Mouse (Mus musculus) ES-E14 (cell line): Measurements from ENCODE around the gene Supt20. TPM values are rescaled to one million over a fixed set of nuclear protein-coding genes. Genes with fewer than 3 reads are reported as not detected.
"Not testable (repeated sequence)": the region's sequence is repeated elsewhere in the genome, so short reads cannot be mapped to it uniquely, and the experiment has no call there.

ENCODE experiments used
- DNase-seq: peaks from one replicate; pipeline ENCODE4 v3.0.0-alpha.2; 2013; ENCODE audit warnings: low read depth, low spot score
- H3K27ac ChIP-seq: 2 replicates; pipeline ENCODE4 v1.5.1; 2012; ENCODE audit warnings: low read depth, mild to moderate bottlenecking, low read length, moderate library complexity, mixed read lengths; ENCODE audit not compliant: poor library complexity, insufficient read depth, severe bottlenecking
- H3K36me3 ChIP-seq: 2 replicates; pipeline ENCODE4 v1.6.1; 2012; ENCODE audit warnings: mild to moderate bottlenecking, low read length, moderate library complexity, mixed read lengths; ENCODE audit not compliant: control insufficient read depth, poor library complexity, insufficient read depth, severe bottlenecking
- H3K4me1 ChIP-seq, 2 experiments: fragments of 150-350 bp in 1 of 2; sonication (generic) in 1 of 2; 2 replicates each; pipeline ENCODE4 v1.6.1; 2012; ENCODE audit warnings: low read length in 2 of 2, mild to moderate bottlenecking in 1 of 2, mixed read lengths in 1 of 2; ENCODE audit not compliant: control insufficient read depth in 2 of 2, insufficient read depth in 2 of 2, poor library complexity in 1 of 2
- H3K4me3 ChIP-seq, 2 experiments: fragments of 150-350 bp in 1 of 2; sonication (generic) in 1 of 2; 2 replicates each; pipeline ENCODE4 v1.5.1; 2012; ENCODE audit warnings: low read length in 2 of 2, low read depth in 1 of 2, mild to moderate bottlenecking in 1 of 2, mixed read lengths in 1 of 2; ENCODE audit not compliant: insufficient read depth in 1 of 2, poor library complexity in 1 of 2, severe bottlenecking in 1 of 2
- H3K9ac ChIP-seq: 2 replicates; pipeline ENCODE4 v1.6.1; 2012; ENCODE audit warnings: low read depth, mild to moderate bottlenecking, low read length, mixed read lengths; ENCODE audit not compliant: poor library complexity, insufficient read depth, severe bottlenecking
- H3K9me3 ChIP-seq: fragments of 150-350 bp; sonication (generic); 2 replicates; pipeline ENCODE4 v1.6.1; 2012; ENCODE audit warnings: low read depth, mild to moderate bottlenecking, low read length; ENCODE audit not compliant: control insufficient read depth, insufficient read depth
- CHD2 ChIP-seq: IDR thresholded peaks from 2 replicates; pipeline ENCODE4 v1.6.1; 2014; ENCODE audit warnings: mild to moderate bottlenecking, low read depth, low read length, inconsistent platforms
- HCFC1 ChIP-seq: IDR thresholded peaks from 2 replicates; pipeline ENCODE4 v1.6.1; 2012; ENCODE audit warnings: low read length, inconsistent platforms, borderline replicate concordance; ENCODE audit not compliant: insufficient read depth
- MAFK ChIP-seq: IDR thresholded peaks from 2 replicates; pipeline ENCODE4 v1.6.1; 2014; ENCODE audit warnings: mild to moderate bottlenecking, low read depth, low read length, inconsistent platforms; ENCODE audit not compliant: insufficient read depth
- ZC3H11A ChIP-seq: IDR thresholded peaks from 2 replicates; pipeline ENCODE4 v1.6.1; 2012; ENCODE audit warnings: low read depth, mild to moderate bottlenecking, inconsistent platforms, low read length, borderline replicate concordance
- ZNF384 ChIP-seq: IDR thresholded peaks from 2 replicates; pipeline ENCODE4 v1.6.1; 2012; ENCODE audit warnings: low read depth, low read length, inconsistent platforms
- in situ Hi-C, 2 experiments: fragments of 600-800 bp; cut with MboI; formaldehyde crosslinking; loops; one replicate each; pipeline ENCODE4 v1.15.1; 2025; ENCODE audit warnings: low sequenced_read_pairs in 2 of 2, inconsistent platforms in 1 of 2; ENCODE audit not compliant: unreplicated experiment in 2 of 2
- total RNA-seq: library from RNA; depleted of rRNA; stranded (reverse); fragments of 300-350 nt; gene quantifications from 2 replicates; pipeline ENCODE4 v1.2.3, GENCODE M21; 2012

The Supt20 gene
- total RNA-seq, 1 experiment: 56.4 TPM

DNA sequence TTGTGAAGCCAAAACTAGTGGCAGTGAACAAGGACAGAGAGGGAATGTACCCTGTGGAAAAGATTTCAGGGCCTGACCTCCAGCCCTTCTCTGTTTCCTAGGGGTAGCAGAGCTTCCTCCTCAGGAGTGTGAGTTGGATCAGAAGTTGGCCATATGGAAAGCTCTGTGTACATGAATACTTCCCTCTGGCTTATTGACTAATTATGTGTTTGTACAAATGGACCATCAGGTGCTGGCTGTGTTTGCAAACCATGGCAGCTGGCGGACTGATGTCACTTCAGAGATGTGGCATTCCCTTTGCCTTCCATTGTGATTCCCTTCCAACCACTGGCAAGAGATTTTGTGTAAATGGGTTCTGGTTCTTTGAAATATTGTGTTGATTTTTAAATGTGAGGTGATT is 68.7 kb downstream of the Supt20 start:
- in situ Hi-C loops: no loop called here
- H3K4me3 ChIP-seq: no peak overlapping the region
- H3K36me3 ChIP-seq: no peaks in the 10 kb centered on the region
- H3K27ac ChIP-seq: no peak overlapping the region
- H3K4me1 ChIP-seq: peaks cover 0 to 4% of the 10 kb centered on the region in 2 experiments; a peak in 2 of 4 replicates
- no peak overlapping the region for H3K9ac ChIP-seq
- no peaks in the 10 kb centered on the region for H3K9me3 ChIP-seq
- no peak for DNase-seq
- no peak for TF ChIP-seq MAFK
- TF ChIP-seq ZNF384: no peak
- TF ChIP-seq HCFC1: no peak
- TF ChIP-seq ZC3H11A: no peak
- no peak for TF ChIP-seq CHD2

DNA sequence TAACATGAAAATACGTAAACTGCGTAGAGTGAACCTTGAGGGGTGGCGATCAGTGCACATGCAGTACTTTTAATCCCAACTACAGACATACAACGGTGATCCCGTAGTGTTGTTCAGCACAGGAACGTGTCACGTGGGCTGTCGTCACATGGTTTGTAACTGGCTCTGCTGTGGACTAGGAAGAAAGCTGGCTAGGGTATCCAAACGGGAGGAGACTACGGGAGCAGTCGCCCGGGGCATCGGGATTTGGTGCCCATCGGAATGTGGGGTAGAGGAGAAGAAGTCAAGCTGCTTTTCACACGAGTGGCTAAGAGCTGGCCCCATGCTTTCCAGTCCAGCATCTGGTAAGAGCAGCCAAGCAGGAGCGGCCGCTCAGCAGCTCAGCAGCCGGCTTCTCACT is 71.8 kb downstream of the Supt20 start:
- Histone ChIP-seq H3K36me3 (no peaks in the 10 kb centered on the region), H3K4me3 (no peak overlapping the region), H3K27ac (no peak overlapping the region), H3K9ac (no peak overlapping the region; the same call in 1 of the 2 replicates), H3K9me3 (no peaks in the 10 kb centered on the region), H3K4me1 (peaks cover 0 to 4% of the 10 kb centered on the region in 2 experiments; a peak in 2 of 4 replicates)
- TF ChIP-seq HCFC1: no peak
- no peak for TF ChIP-seq MAFK
- TF ChIP-seq ZC3H11A: no peak
- no peak for TF ChIP-seq ZNF384
- TF ChIP-seq CHD2: no peak
- DNase-seq: no peak
- in situ Hi-C loops: no loop called here

DNA sequence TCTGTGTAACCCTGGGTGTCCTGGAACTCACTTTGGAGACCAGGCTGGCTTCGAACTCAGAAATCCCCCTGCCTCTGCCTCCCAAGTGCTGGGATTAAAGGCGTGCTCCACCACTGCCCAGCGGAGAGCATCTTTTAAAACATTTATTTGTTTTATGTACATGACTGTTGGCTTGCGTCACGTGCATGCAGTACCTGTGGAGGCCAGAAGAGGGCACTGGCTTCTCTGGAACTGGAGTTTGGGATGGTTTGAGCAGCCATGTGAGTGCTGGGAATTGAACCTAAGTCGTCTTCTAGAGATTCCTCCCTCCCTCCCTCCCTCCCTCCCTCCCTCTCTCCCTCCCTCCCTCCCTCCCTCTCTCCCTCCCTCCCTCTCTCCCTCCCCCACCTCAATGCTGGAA is 72.9 kb downstream of the Supt20 start:
- H3K9me3 ChIP-seq, DNase-seq, H3K4me1 ChIP-seq, H3K27ac ChIP-seq, H3K4me3 ChIP-seq, H3K36me3 ChIP-seq, H3K9ac ChIP-seq, in situ Hi-C loops: not testable (repeated sequence)

DNA sequence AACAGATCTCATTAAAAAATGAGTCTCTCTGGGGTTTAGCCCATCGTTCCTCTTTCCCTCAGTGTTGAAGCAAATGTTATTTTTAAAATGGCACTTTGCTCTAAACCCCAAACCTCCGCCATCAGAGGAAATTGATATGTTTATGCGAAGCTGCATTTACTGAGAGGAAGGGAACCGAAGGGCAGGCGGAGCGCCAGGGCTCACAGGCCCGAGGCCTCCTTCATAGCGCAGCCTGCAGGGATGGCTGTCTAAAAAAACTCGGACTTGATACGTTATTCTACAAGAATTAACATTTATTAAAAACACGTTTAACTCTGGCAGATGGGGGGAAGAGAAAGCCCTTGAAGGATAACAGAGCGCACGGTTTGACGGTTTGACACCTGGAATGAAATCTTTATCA is 73.4 kb downstream of the Supt20 start:
- H3K9ac ChIP-seq: no peak overlapping the region
- in situ Hi-C loops: no loop called here
- no peak overlapping the region for H3K27ac ChIP-seq
- no peak for DNase-seq
- no peak for TF ChIP-seq HCFC1
- peak; percentile 83 for TF ChIP-seq ZNF384
- H3K9me3 ChIP-seq: no peaks in the 10 kb centered on the region
- H3K4me3 ChIP-seq: no peak overlapping the region
- no peaks in the 10 kb centered on the region for H3K36me3 ChIP-seq
- peaks cover 0 to 4% of the 10 kb centered on the region in 2 experiments; a peak in 2 of 4 replicates for H3K4me1 ChIP-seq

DNA sequence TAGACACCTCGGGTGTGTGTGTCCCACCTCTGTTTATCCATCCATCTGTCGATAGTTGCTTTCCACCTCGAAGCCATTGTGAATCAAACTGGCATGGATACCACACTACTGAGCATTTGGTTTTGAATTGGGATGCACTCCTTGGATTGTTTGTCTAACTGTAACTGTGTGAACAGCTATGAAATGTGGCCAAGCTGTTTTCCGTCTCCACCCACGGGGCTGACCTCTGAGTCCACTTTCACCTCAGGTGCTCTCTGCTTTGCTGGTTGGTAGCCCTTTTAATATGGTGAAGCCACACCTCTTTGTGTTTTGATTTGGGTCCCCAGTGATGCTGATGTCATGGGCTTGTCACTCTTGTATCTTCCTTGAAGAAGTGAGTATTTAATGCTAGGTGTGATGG is 74.2 kb downstream of the Supt20 start:
- no peaks in the 10 kb centered on the region for H3K36me3 ChIP-seq
- peaks cover 0 to 4% of the 10 kb centered on the region in 2 experiments; a peak in 2 of 4 replicates for H3K4me1 ChIP-seq
- DNase-seq: no peak
- in situ Hi-C loops: no loop called here
- TF ChIP-seq MAFK (no peak), ZC3H11A (no peak), ZNF384 (no peak), HCFC1 (no peak), CHD2 (no peak)
- no peak overlapping the region for H3K27ac ChIP-seq
- H3K9me3 ChIP-seq: no peaks in the 10 kb centered on the region
- H3K4me3 ChIP-seq: no peak overlapping the region
- H3K9ac ChIP-seq: no peak overlapping the region
